Mouse (Mus musculus) olfactory bulb, adult 2 months (tissue): ENCODE data around the gene Mrps23.
A peak's percentile ranks its signal among the peaks of the same experiment; 100 is the strongest.

Source experiments
- CTCF ChIP-seq: fragments of 200-500 bp; IDR thresholded peaks from 2 replicates; pipeline ENCODE4 v1.5.1; 2012; ENCODE audit warnings: low read depth, mild to moderate bottlenecking, low read length, moderate library complexity; ENCODE audit not compliant: insufficient read depth
- POLR2A ChIP-seq: fragments of 200-500 bp; IDR thresholded peaks from 2 replicates; pipeline ENCODE4 v1.6.1; 2012; ENCODE audit warnings: mild to moderate bottlenecking, low read depth, low read length, moderate library complexity; ENCODE audit not compliant: insufficient read depth

- TF ChIP-seq POLR2A (no peak), CTCF (peak; percentile 80)
Observed at GRCm38 (mm10) chr11:88187417-88188133, 16.6 kb upstream of the Mrps23 start.
